In the genomic region with DNA sequence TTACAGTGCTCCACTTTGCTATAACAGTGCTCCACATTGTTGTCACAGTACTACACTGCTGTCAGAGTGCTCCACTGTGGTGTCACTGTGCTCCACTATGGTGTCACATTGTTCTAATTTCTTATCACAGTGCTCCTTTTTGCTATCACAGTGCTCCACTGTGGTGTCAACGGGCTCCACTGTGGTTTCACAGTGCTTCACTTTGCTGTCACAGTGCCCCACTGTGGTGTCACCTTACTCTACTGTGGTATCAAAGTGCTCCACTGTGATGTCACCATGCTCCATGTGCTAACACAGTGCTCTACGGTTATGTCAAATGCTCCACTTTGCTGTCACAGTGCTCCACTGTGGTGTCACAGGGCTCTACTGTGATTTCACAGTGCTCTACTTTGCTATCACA, we compare ENCODE assay signal across 24 mouse cellular contexts.
A peak's percentile ranks its signal among the peaks of the same experiment; 100 is the strongest.
DNase-seq lines count a peak whose midpoint lies in the region; ATAC-seq lines count a peak whose summit lies in the region.
"Had no signal": no experiment of that assay in that cellular context is flagged by ENCODE, and none has a peak within 500 bp of the region (broad histone marks: within the 10 kb centered on the region; RNA-seq: fewer than 3 reads in every experiment).

No protein-coding gene starts in this region.

- no peak overlapping the region for H3K4me3 ChIP-seq in heart, embryonic 10.5 days
- no peak overlapping the region for H3K4me3 ChIP-seq in midbrain, embryonic 11.5 days (ENCODE audit: low read depth, low read length)
- H3K4me3 ChIP-seq in midbrain, embryonic 13.5 days (replicated peaks) = no peak overlapping the region
- H3K4me3 ChIP-seq: forebrain, embryonic 10.5 days; forebrain, embryonic 13.5 days; heart, adult 2 months; hindbrain, embryonic 10.5 days; hindbrain, embryonic 13.5 days had no signal

- H3K27ac ChIP-seq in heart, embryonic 10.5 days = no peak overlapping the region
- no peak overlapping the region for H3K27ac ChIP-seq in midbrain, embryonic 11.5 days (ENCODE audit: low read depth, low read length)
- H3K27ac ChIP-seq in midbrain, embryonic 13.5 days = no peak overlapping the region
- H3K27ac ChIP-seq: forebrain, embryonic 10.5 days; forebrain, embryonic 13.5 days; heart, adult 2 months; hindbrain, embryonic 10.5 days; hindbrain, embryonic 13.5 days had no signal

- peak; percentile 63 for DNase-seq in heart, embryonic 10.5 days (ENCODE audit: low spot score)
- no peak for DNase-seq in heart, postnatal 25 days (ENCODE audit: low spot score)
- peak; percentile 60 for DNase-seq in midbrain, embryonic 11.5 days (ENCODE audit: low spot score, missing footprints)
- peak; percentile 12 for DNase-seq in testis, postnatal 10 days (ENCODE audit: low spot score)
- DNase-seq in testis, postnatal 14 days (ENCODE audit: low spot score) = no peak
- peak; percentile 6 for DNase-seq in thymus, postnatal 4 days
- DNase-seq in thymus, postnatal 10 days (ENCODE audit: low spot score in 2 of 2) = no peak
- DNase-seq: adrenal gland, adult 8-10 months; adrenal gland, postnatal 25 days; cerebellum, adult 11-12 months; cerebellum, adult 9-10 months; cerebellum, postnatal 14 days; gastrocnemius, postnatal 10 days; gastrocnemius, postnatal 36 days; heart, adult 2 months; heart, postnatal 36 days had no signal

- H3K4me2 ChIP-seq in midbrain, embryonic 11.5 days = no peak overlapping the region
- H3K4me2 ChIP-seq in midbrain, embryonic 13.5 days (replicated peaks) = no peak overlapping the region
- H3K4me2 ChIP-seq: forebrain, embryonic 13.5 days; heart, embryonic 11.5 days; hindbrain, embryonic 13.5 days had no signal

- H3K4me1 ChIP-seq in heart, embryonic 10.5 days = no peaks in the 10 kb centered on the region
- no peaks in the 10 kb centered on the region for H3K4me1 ChIP-seq in midbrain, embryonic 11.5 days (ENCODE audit: control insufficient read depth, insufficient read depth, low read length)
- no peaks in the 10 kb centered on the region for H3K4me1 ChIP-seq in midbrain, embryonic 13.5 days (replicated peaks)
- H3K4me1 ChIP-seq: forebrain, embryonic 10.5 days; forebrain, embryonic 13.5 days; hindbrain, embryonic 10.5 days; hindbrain, embryonic 13.5 days had no signal

- intact Hi-C loops in heart, postnatal 25 days (cut with DNase I) = no loop called here

- ATAC-seq in midbrain, embryonic 11.5 days (ENCODE audit: low FRiP score) = no peak
- no peak for ATAC-seq in midbrain, embryonic 13.5 days
- ATAC-seq: activated CD4-positive, CD25-positive, alpha-beta regulatory T cell, adult 4 months; forebrain, embryonic 13.5 days; forebrain, embryonic 16.5 days had no signal

- 0 out of 2 replicates have a peak, but pooled peaks cover 3% of the 10 kb centered on the region for H3K9me3 ChIP-seq in heart, embryonic 10.5 days
- no peaks in the 10 kb centered on the region for H3K9me3 ChIP-seq in midbrain, embryonic 11.5 days (ENCODE audit: control insufficient read depth, low read length)
- no peaks in the 10 kb centered on the region; the same call in 1 of the 2 replicates for H3K9me3 ChIP-seq in midbrain, embryonic 13.5 days
- H3K9me3 ChIP-seq: forebrain, embryonic 10.5 days; forebrain, embryonic 13.5 days; hindbrain, embryonic 10.5 days; hindbrain, embryonic 13.5 days had no signal

- whole genome bisulfite sequencing in heart, embryonic 10.5 days = 70% methylated on average over 2 of the region's 2 CpGs
- 89% methylated on average over 2 of the region's 2 CpGs for WGBS in midbrain, embryonic 11.5 days
- 91% methylated on average over 2 of the region's 2 CpGs for WGBS in midbrain, embryonic 13.5 days

- no peaks in the 10 kb centered on the region for H3K27me3 ChIP-seq in heart, embryonic 10.5 days (ENCODE audit: insufficient read depth, poor library complexity, severe bottlenecking)
- H3K27me3 ChIP-seq in midbrain, embryonic 11.5 days (ENCODE audit: control insufficient read depth, insufficient read depth, low read length) = no peaks in the 10 kb centered on the region
- H3K27me3 ChIP-seq in midbrain, embryonic 13.5 days = no peaks in the 10 kb centered on the region
- H3K27me3 ChIP-seq: forebrain, embryonic 13.5 days; hindbrain, embryonic 13.5 days had no signal

- no peaks in the 10 kb centered on the region for H3K36me3 ChIP-seq in heart, embryonic 10.5 days
- H3K36me3 ChIP-seq in midbrain, embryonic 11.5 days (ENCODE audit: control insufficient read depth, insufficient read depth, low read length) = no peaks in the 10 kb centered on the region
- H3K36me3 ChIP-seq in midbrain, embryonic 13.5 days = no peaks in the 10 kb centered on the region
- H3K36me3 ChIP-seq: forebrain, embryonic 10.5 days; hindbrain, embryonic 10.5 days; hindbrain, embryonic 13.5 days had no signal

- no peak overlapping the region for H3K9ac ChIP-seq in midbrain, embryonic 11.5 days (ENCODE audit: low read length)
- no peak overlapping the region for H3K9ac ChIP-seq in midbrain, embryonic 13.5 days (replicated peaks)
- H3K9ac ChIP-seq: forebrain, embryonic 13.5 days; hindbrain, embryonic 13.5 days had no signal

Comparison
In these comparisons a context has a peak if more than half of its experiments do, and no peak if none do; other contexts are left out.
1. DNase-seq: peak in heart, embryonic 10.5 days (single experiment), midbrain, embryonic 11.5 days (single experiment), testis, postnatal 10 days (single experiment) and thymus, postnatal 4 days (single experiment); none in heart, postnatal 25 days (single experiment), testis, postnatal 14 days (single experiment) and thymus, postnatal 10 days (0 of 2).